Mouse (Mus musculus) cortical plate, adult 2 months (tissue): ENCODE measurements around the gene Col5a1. TPM values are rescaled to one million over a fixed set of nuclear protein-coding genes. Genes with fewer than 3 reads are reported as not detected.

Source experiments
- H3K27ac ChIP-seq: fragments of 200-500 bp; 2 replicates; pipeline ENCODE4 v1.5.1; 2012; ENCODE audit warnings: low read length, control low read depth, inconsistent platforms; ENCODE audit not compliant: insufficient read depth
- H3K4me1 ChIP-seq: fragments of 200-500 bp; 2 replicates; pipeline ENCODE4 v1.6.1; 2011; ENCODE audit warnings: low read length; ENCODE audit not compliant: control insufficient read depth, insufficient read depth
- H3K4me3 ChIP-seq: fragments of 200-500 bp; 2 replicates; pipeline ENCODE4 v1.5.1; 2011; ENCODE audit warnings: mild to moderate bottlenecking, low read length, control low read depth; ENCODE audit not compliant: insufficient read depth
- CTCF ChIP-seq: fragments of 200-500 bp; IDR thresholded peaks from 2 replicates; pipeline ENCODE4 v1.5.1; 2011; ENCODE audit warnings: mild to moderate bottlenecking, control low read depth, low read length; ENCODE audit not compliant: insufficient read depth; ENCODE audit errors: extremely low read depth
- POLR2A ChIP-seq: fragments of 200-500 bp; IDR thresholded peaks from 2 replicates; pipeline ENCODE4 v1.6.1; 2011; ENCODE audit warnings: mild to moderate bottlenecking, low read length, control low read depth; ENCODE audit not compliant: insufficient read depth; ENCODE audit errors: extremely low read depth
- polyA plus RNA-seq: library from polyadenylated mRNA; depleted of rRNA; stranded (reverse); fragments of >200 nt; gene quantifications from 2 replicates; pipeline ENCODE4 v1.2.3, GENCODE M21; 2012

The Col5a1 gene
- polyA plus RNA-seq, 1 experiment, result 32.6 TPM

DNA sequence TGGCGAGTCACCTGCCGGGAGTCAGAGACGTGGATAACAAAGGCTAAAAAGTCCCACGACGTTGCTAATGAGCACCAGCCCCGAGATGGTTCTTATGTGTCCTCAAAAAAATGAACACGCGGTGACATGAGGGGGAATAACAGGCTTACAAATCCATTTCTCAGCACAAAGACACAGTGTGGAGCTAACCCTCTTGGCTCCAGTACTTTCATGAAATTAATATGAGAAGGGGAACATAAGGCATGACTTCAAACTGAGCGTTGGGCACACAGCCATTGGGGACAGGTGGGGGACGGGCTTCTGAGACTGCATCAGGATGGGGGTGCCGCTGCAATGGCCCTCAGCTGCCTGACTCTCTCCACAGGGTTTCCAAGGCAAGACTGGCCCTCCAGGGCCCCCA, 115.0 kb downstream of the Col5a1 start:
- no peak for TF ChIP-seq CTCF
- no peak for TF ChIP-seq POLR2A
- no peak overlapping the region for H3K27ac ChIP-seq
- H3K4me1 ChIP-seq, result no peaks in the 10 kb centered on the region
- no peak overlapping the region for H3K4me3 ChIP-seq

DNA sequence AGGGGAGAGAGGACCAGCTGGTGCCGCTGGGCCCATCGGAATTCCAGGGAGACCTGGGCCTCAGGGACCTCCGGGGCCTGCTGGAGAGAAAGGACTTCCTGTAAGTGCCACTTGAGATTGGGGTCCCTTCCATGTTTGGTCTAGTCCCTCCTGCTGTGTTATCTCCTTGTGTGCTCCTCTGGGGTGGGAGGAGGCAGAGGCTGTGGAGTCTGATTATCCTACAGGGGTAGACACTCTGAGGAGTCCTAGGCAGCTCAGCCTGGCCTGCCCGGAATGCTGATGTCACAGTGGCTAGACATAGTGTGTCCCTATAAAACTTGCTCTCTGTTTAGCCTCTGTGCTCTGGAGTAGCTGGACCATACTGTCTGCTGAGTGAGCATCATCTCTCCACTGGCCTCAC, 119.0 kb downstream of the Col5a1 start:
- Histone ChIP-seq H3K4me3 (no peak overlapping the region), H3K4me1 (no peaks in the 10 kb centered on the region), H3K27ac (no peak overlapping the region)
- no peak for TF ChIP-seq CTCF

DNA sequence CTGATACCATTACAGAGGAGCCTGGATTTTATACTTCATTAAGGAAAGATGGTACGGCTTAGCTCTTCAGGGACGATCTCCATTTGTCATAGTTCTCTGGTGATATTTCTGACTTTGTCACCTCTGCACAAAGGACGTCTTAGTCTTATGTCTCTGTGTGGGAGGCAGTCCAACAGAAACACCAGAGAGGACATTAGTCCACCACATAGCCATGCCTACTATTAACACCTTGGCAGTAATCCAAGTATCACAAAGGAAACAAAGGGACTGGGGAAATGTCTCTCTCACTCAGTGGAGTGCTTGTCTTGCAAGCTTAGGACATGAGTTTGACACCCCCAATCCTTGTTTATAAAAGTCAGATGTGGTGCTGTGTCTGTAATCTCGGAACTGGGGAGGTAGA, 122.0 kb downstream of the Col5a1 start:
- Histone ChIP-seq H3K4me3 (no peak overlapping the region), H3K4me1 (no peaks in the 10 kb centered on the region), H3K27ac (no peak overlapping the region)
- TF ChIP-seq CTCF, result no peak
- TF ChIP-seq POLR2A, result no peak

DNA sequence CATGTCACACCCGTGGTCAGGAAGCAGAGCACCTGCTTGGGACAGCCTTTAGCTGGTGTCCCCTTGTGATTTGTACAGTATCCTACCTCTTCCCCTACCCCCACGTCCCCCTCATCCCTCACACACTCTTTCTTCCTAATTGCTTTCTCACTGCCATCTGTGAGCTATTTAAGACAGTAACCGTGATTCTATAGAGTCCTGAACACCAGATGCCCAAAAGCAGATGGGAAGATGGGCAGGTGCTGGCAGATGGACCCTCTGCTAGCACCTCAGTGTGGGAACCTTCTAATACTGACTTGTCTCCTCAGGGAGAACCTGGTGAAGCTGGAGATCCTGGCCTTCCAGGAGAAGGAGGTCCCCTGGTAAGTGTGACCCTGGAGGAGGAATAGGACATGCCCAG, 126.1 kb downstream of the Col5a1 start:
- Histone ChIP-seq H3K4me3 (no peak overlapping the region), H3K27ac (no peak overlapping the region), H3K4me1 (no peaks in the 10 kb centered on the region)
- TF ChIP-seq POLR2A (no peak), CTCF (no peak)

DNA sequence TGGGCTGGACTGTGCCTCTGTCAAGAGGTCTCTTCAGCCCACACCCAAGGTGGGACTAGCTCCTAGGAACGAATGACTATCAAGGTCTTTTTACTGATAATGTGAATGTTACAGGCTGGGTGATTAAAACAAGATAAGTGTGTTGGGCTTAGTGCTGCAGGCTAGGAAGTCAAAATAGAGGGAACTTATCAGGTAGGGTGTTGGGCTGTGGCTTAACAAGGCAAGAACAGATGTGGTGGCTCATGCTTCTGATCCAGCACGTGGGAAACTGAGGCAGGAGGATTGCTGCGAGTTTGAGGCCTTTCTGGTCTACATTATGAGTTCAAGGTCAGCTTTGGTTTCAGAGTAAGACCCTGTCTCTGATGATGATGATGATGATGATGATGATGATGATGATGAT, 128.6 kb downstream of the Col5a1 start:
- no peak overlapping the region for H3K4me3 ChIP-seq
- no peak overlapping the region for H3K27ac ChIP-seq
- H3K4me1 ChIP-seq, result no peaks in the 10 kb centered on the region
- no peak for TF ChIP-seq CTCF
- no peak for TF ChIP-seq POLR2A

- Histone ChIP-seq H3K4me1 (no peaks in the 10 kb centered on the region), H3K4me3 (no peak overlapping the region), H3K27ac (no peak overlapping the region)
- TF ChIP-seq CTCF, result no peak
- no peak for TF ChIP-seq POLR2A
These were observed 138.2 kb downstream of the Col5a1 start for GRCm38 (mm10) chr2:28024416-28024815.

DNA sequence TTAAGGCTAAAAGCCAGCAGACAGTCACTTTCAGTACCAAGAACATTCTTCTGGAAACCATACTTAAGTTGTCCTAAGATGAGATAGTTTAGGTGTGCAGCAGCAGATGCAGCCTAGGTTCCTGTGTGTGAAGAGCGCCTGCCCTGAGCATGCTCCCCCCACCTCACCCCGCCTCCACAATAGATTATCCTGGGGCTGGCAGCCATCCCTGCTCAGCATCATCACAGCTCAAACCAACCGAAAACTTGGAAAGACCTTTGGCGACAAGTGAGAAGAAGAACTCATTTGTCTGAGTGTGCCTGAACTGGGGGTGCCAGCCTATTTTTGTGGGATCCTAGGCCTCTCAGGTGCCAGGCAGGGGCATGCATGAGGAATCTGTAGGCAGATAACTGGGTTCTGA, 139.6 kb downstream of the Col5a1 start:
- H3K4me1 ChIP-seq, result no peaks in the 10 kb centered on the region
- H3K4me3 ChIP-seq, result no peak overlapping the region
- no peak overlapping the region for H3K27ac ChIP-seq
- no peak for TF ChIP-seq POLR2A
- no peak for TF ChIP-seq CTCF

DNA sequence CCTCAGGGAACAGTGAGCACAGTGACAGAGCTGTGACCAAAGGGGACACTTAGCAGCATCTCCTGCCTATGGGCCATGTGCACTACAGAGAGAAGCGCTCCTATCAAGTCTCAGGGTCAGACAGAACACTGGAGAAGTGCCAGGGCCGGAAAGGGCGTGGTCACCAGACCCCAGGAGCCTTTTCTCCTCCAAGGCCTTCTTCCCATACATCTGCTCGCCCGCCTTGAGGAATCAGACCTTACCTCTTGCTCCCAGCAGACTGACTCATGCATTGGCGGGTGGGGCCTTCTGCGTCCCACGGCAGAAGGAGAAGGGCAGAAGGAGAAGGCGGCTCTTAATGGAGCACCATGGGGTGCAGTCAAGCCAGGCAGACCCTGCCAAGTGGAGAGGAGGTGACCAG, 145.6 kb downstream of the Col5a1 start:
- H3K27ac ChIP-seq, result no peak overlapping the region
- no peak overlapping the region for H3K4me3 ChIP-seq
- TF ChIP-seq CTCF, result no peak
- no peak for TF ChIP-seq POLR2A
- H3K4me1 ChIP-seq, result no peaks in the 10 kb centered on the region

- no peaks in the 10 kb centered on the region for H3K4me1 ChIP-seq
These were observed 146.2 kb downstream of the Col5a1 start for GRCm38 (mm10) chr2:28032469-28032868.

DNA sequence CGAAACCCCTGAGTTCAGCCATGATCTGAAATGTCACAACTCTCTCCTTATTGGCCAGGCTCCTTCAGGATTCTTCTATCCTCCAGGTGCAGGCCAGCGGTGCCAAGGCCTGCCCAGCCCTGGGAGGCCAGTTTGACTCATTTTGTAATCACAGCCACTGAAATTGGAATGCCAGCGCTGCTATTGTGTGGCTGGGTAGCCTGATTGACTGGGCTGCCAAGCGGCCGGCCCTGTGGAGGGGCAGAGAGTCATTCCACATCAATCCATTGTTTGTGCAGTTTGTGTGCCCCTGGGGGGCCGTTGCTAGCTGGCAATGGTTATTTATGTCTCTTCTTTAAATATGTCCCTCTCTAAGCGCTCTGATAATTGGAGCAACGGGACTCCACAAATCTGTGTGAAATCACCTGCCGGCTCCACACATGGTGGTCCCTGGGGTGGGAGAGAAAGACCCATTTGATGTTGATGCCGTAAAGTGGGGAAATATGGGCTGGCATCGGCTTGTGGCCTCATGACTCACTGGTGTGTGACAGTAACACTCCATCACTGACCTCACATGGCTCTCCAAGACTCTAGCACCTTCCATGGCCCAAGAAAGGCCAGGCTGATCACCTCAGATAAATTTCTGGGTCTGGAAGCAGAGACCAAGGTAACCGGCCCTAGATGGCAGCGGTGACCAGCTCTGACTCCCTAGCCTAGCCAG, 147.9 kb downstream of the Col5a1 start:
- no peaks in the 10 kb centered on the region for H3K4me1 ChIP-seq
- TF ChIP-seq POLR2A (no peak), CTCF (no peak)
- no peak overlapping the region for H3K27ac ChIP-seq
- H3K4me3 ChIP-seq, result no peak overlapping the region

More at GRCm38 (mm10) chr2:28032469-28032868, 146.2 kb downstream of the Col5a1 start:
- Histone ChIP-seq H3K27ac (no peak overlapping the region), H3K4me3 (no peak overlapping the region)
- TF ChIP-seq POLR2A (no peak), CTCF (no peak)

DNA sequence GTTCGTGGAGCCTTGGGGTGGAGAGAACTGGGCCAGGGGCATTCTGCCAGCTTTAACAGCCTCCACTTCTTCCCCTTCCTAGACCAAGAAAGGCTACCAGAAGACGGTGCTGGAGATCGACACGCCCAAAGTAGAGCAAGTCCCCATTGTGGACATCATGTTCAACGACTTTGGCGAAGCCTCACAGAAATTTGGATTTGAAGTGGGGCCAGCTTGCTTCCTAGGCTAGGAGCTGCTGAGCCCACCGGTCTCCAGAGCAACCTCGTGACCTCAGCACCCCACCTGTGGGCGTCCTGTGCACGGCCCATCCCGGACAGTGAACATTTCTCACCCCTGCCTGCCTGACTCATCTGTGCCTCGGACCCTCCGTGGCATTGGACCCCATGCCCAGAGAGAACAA, 150.6 kb downstream of the Col5a1 start:
- H3K27ac ChIP-seq, result no peak overlapping the region
- H3K4me1 ChIP-seq, result no peaks in the 10 kb centered on the region
- no peak overlapping the region for H3K4me3 ChIP-seq
- no peak for TF ChIP-seq CTCF
- no peak for TF ChIP-seq POLR2A
